Mouse (Mus musculus): ENCODE results near the gene Gm12790. TPM values are rescaled to one million over a fixed set of nuclear protein-coding genes. Genes with fewer than 3 reads are reported as not detected.
A peak's percentile ranks its signal among the peaks of the same experiment; 100 is the strongest.
"Not testable (repeated sequence)": the region's sequence is repeated elsewhere in the genome, so short reads cannot be mapped to it uniquely, and the experiment has no call there.

Gm12790 gene
- not detected in 2 replicates for polyA plus RNA-seq (2014; fragmentation: Nextera tagmentation; extraction: Ambion mirVana)

- H3K9ac ChIP-seq (ENCODE audit: low read length); H3K9me3 ChIP-seq (ENCODE audit: control insufficient read depth, low read length); H3K4me2 ChIP-seq (ENCODE audit: low read depth); H3K4me3 ChIP-seq (ENCODE audit: low read depth, low read length); H3K36me3 ChIP-seq (ENCODE audit: control insufficient read depth, insufficient read depth, low read length); H3K27ac ChIP-seq (ENCODE audit: low read depth, low read length); DNase-seq (ENCODE audit: low spot score); ATAC-seq (ENCODE audit: insufficient read depth, low FRiP score, low TSS enrichment); H3K27me3 ChIP-seq (ENCODE audit: control insufficient read depth, insufficient read depth, low read length); H3K4me1 ChIP-seq (ENCODE audit: control insufficient read depth, insufficient read depth, low read length): not testable (repeated sequence)
- WGBS: 80% methylated on average over 1 of the region's 5 CpGs
These were observed at the start of gene Gm12790 for GRCm38 (mm10) chr4:101980949-101981348. Gene Gm12790 (minus strand): TSS chr4:101981049.

GRCm38 (mm10) chr4:102026619-102027018 lies 45.8 kb upstream of the Gm12790 start:
- WGBS: 85% methylated on average over 6 of the region's 6 CpGs
- no peak for ATAC-seq (ENCODE audit: insufficient read depth, low FRiP score, low TSS enrichment)
- no peak overlapping the region for H3K4me2 ChIP-seq (ENCODE audit: low read depth)
- H3K36me3 ChIP-seq (ENCODE audit: control insufficient read depth, insufficient read depth, low read length): no peaks in the 10 kb centered on the region
- no peaks in the 10 kb centered on the region for H3K4me1 ChIP-seq (ENCODE audit: control insufficient read depth, insufficient read depth, low read length)
- no peaks in the 10 kb centered on the region for H3K9me3 ChIP-seq (ENCODE audit: control insufficient read depth, low read length)
- no peak overlapping the region for H3K9ac ChIP-seq (ENCODE audit: low read length)
- no peak overlapping the region for H3K27ac ChIP-seq (ENCODE audit: low read depth, low read length)
- no peak overlapping the region for H3K4me3 ChIP-seq (ENCODE audit: low read depth, low read length)
- no peak for DNase-seq (ENCODE audit: low spot score)
- no peaks in the 10 kb centered on the region for H3K27me3 ChIP-seq (ENCODE audit: control insufficient read depth, insufficient read depth, low read length)

GRCm38 (mm10) chr4:101998267-101998922 lies 17.5 kb upstream of the Gm12790 start:
- no peaks in the 10 kb centered on the region for H3K27me3 ChIP-seq (ENCODE audit: control insufficient read depth, insufficient read depth, low read length)
- DNase-seq (ENCODE audit: low spot score): peak; percentile 73
- H3K9me3 ChIP-seq (ENCODE audit: control insufficient read depth, low read length): no peaks in the 10 kb centered on the region
- H3K9ac ChIP-seq (ENCODE audit: low read length): no peak overlapping the region
- no peak overlapping the region for H3K4me3 ChIP-seq (ENCODE audit: low read depth, low read length)
- H3K4me2 ChIP-seq (ENCODE audit: low read depth): no peak overlapping the region
- H3K4me1 ChIP-seq (ENCODE audit: control insufficient read depth, insufficient read depth, low read length): no peaks in the 10 kb centered on the region
- peak; percentile 45; the same call in 1 of the 2 replicates for ATAC-seq (ENCODE audit: insufficient read depth, low FRiP score, low TSS enrichment)
- no peaks in the 10 kb centered on the region for H3K36me3 ChIP-seq (ENCODE audit: control insufficient read depth, insufficient read depth, low read length)
- H3K27ac ChIP-seq (ENCODE audit: low read depth, low read length): no peak overlapping the region
- 41% methylated on average over 15 of the region's 15 CpGs for WGBS

- DNase-seq (ENCODE audit: low spot score) (no peak), ATAC-seq (ENCODE audit: insufficient read depth, low FRiP score, low TSS enrichment) (no peak)
- H3K4me1 ChIP-seq (ENCODE audit: control insufficient read depth, insufficient read depth, low read length): no peaks in the 10 kb centered on the region
- 87% methylated on average over 5 of the region's 5 CpGs for WGBS
- no peaks in the 10 kb centered on the region for H3K27me3 ChIP-seq (ENCODE audit: control insufficient read depth, insufficient read depth, low read length)
- H3K4me3 ChIP-seq (ENCODE audit: low read depth, low read length): no peak overlapping the region
- no peak overlapping the region for H3K27ac ChIP-seq (ENCODE audit: low read depth, low read length)
- no peak overlapping the region for H3K4me2 ChIP-seq (ENCODE audit: low read depth)
- no peak overlapping the region for H3K9ac ChIP-seq (ENCODE audit: low read length)
- no peaks in the 10 kb centered on the region for H3K36me3 ChIP-seq (ENCODE audit: control insufficient read depth, insufficient read depth, low read length)
- no peaks in the 10 kb centered on the region for H3K9me3 ChIP-seq (ENCODE audit: control insufficient read depth, low read length)
These were observed 16.6 kb upstream of the Gm12790 start for GRCm38 (mm10) chr4:101997426-101997825.

- not testable (repeated sequence) for H3K4me2 ChIP-seq (ENCODE audit: low read depth); H3K9ac ChIP-seq (ENCODE audit: low read length); DNase-seq (ENCODE audit: low spot score); H3K27me3 ChIP-seq (ENCODE audit: control insufficient read depth, insufficient read depth, low read length); H3K36me3 ChIP-seq (ENCODE audit: control insufficient read depth, insufficient read depth, low read length); ATAC-seq (ENCODE audit: insufficient read depth, low FRiP score, low TSS enrichment); H3K27ac ChIP-seq (ENCODE audit: low read depth, low read length); H3K4me3 ChIP-seq (ENCODE audit: low read depth, low read length); H3K4me1 ChIP-seq (ENCODE audit: control insufficient read depth, insufficient read depth, low read length); H3K9me3 ChIP-seq (ENCODE audit: control insufficient read depth, low read length)
- WGBS: 89% methylated on average over 2 of the region's 2 CpGs
These were observed 5.5 kb upstream of the Gm12790 start, which contains the start of gene Gm12789 for GRCm38 (mm10) chr4:101986326-101986725. Gene Gm12789 (plus strand): TSS chr4:101986626.

GRCm38 (mm10) chr4:101985678-101986077 lies 4.8 kb upstream of the Gm12790 start:
- WGBS: 69% methylated on average over 5 of the region's 5 CpGs
- Histone ChIP-seq H3K27ac (ENCODE audit: low read depth, low read length) (no peak overlapping the region), H3K9ac (ENCODE audit: low read length) (no peak overlapping the region), H3K36me3 (ENCODE audit: control insufficient read depth, insufficient read depth, low read length) (no peaks in the 10 kb centered on the region), H3K4me3 (ENCODE audit: low read depth, low read length) (no peak overlapping the region), H3K9me3 (ENCODE audit: control insufficient read depth, low read length) (no peaks in the 10 kb centered on the region), H3K4me2 (ENCODE audit: low read depth) (no peak overlapping the region), H3K4me1 (ENCODE audit: control insufficient read depth, insufficient read depth, low read length) (no peaks in the 10 kb centered on the region), H3K27me3 (ENCODE audit: control insufficient read depth, insufficient read depth, low read length) (no peaks in the 10 kb centered on the region)
- DNase-seq (ENCODE audit: low spot score): no peak
- ATAC-seq (ENCODE audit: insufficient read depth, low FRiP score, low TSS enrichment): no peak

- not testable (repeated sequence) for H3K9ac ChIP-seq (ENCODE audit: low read length)
These were observed 40.7 kb downstream of the Gm12790 start, which contains the start of gene Gm12794 for GRCm38 (mm10) chr4:101940107-101940506. Gene Gm12794 (plus strand): TSS chr4:101940407.

More at GRCm38 (mm10) chr4:101940107-101940506, 40.7 kb downstream of the Gm12790 start, which contains the start of gene Gm12794:
- H3K4me2 ChIP-seq (ENCODE audit: low read depth); H3K27ac ChIP-seq (ENCODE audit: low read depth, low read length); DNase-seq (ENCODE audit: low spot score); H3K36me3 ChIP-seq (ENCODE audit: control insufficient read depth, insufficient read depth, low read length); ATAC-seq (ENCODE audit: insufficient read depth, low FRiP score, low TSS enrichment); H3K9me3 ChIP-seq (ENCODE audit: control insufficient read depth, low read length); H3K27me3 ChIP-seq (ENCODE audit: control insufficient read depth, insufficient read depth, low read length); H3K4me3 ChIP-seq (ENCODE audit: low read depth, low read length); H3K4me1 ChIP-seq (ENCODE audit: control insufficient read depth, insufficient read depth, low read length): not testable (repeated sequence)
- WGBS: 86% methylated on average over 1 of the region's 2 CpGs
